Mouse (Mus musculus) B cell, adult 62 days (primary cell): ENCODE measurements around the gene Zfp790. TPM values are rescaled to one million over a fixed set of nuclear protein-coding genes. Genes with fewer than 3 reads are reported as not detected.

Experiments used
- total RNA-seq: library from RNA; stranded (reverse); gene quantifications from 4 replicates; pipeline ENCODE4 v1.2.4, GENCODE M21; 2023

The Zfp790 gene
- 9.1 to 11.9 TPM (median 10.4 TPM) in 4 replicates for total RNA-seq

GRCm38 (mm10) chr7:29815910-29816429 lies at the start of gene Zfp790:
TSS of gene Zfp790 (plus strand) at chr7:29816114.

GRCm38 (mm10) chr7:29768090-29768900 lies 47.6 kb upstream of the Zfp790 start, which contains the start of gene Zfp84:
TSS of gene Zfp84 (plus strand) at chr7:29768552.

GRCm38 (mm10) chr7:29783871-29784551 lies 31.9 kb upstream of the Zfp790 start, which contains the start of gene Zfp30:
TSS of gene Zfp30 (plus strand) at chr7:29783998.

GRCm38 (mm10) chr7:29853219-29853842 lies 37.4 kb downstream of the Zfp790 start, which contains the start of gene Zfp940:
TSS of gene Zfp940 (minus strand) at chr7:29853669.

GRCm38 (mm10) chr7:29859532-29860517 lies 43.9 kb downstream of the Zfp790 start, which contains the start of gene Zfp420:
TSS of gene Zfp420 (plus strand) at chr7:29859979.

Other genes starting within 250 kb of the Zfp790 start
- 0.39 TPM in 1 of 4 replicates, not detected in the others for gene Catsperg2, start 89.1 kb upstream of the Zfp790 start, total RNA-seq
- 16.7 to 19.0 TPM (median 18.4 TPM) in 4 replicates for gene Zfp84, start 47.6 kb upstream of the Zfp790 start, total RNA-seq
- gene Zfp30, start 32.1 kb upstream of the Zfp790 start, total RNA-seq, result 0.49 to 0.76 TPM (median 0.56 TPM) in 4 replicates
- 3.8 to 4.8 TPM (median 4.7 TPM) in 4 replicates for gene Zfp940, start 37.6 kb downstream of the Zfp790 start, total RNA-seq
- gene Zfp420, start 43.9 kb downstream of the Zfp790 start, total RNA-seq, result 11.6 to 16.9 TPM (median 15.0 TPM) in 4 replicates
- gene Zfp27, start 90.5 kb downstream of the Zfp790 start, total RNA-seq, result 7.7 to 11.1 TPM (median 10.1 TPM) in 4 replicates
- gene Zfp383, start 92.1 kb downstream of the Zfp790 start, total RNA-seq, result 2.9 to 5.3 TPM (median 4.5 TPM) in 4 replicates
- 8.1 to 11.9 TPM (median 10.2 TPM) in 4 replicates for gene Zfp74, start 138.0 kb downstream of the Zfp790 start, total RNA-seq
- gene Zfp568, start 167.8 kb downstream of the Zfp790 start, total RNA-seq, result 21.7 to 29.4 TPM (median 24.5 TPM) in 4 replicates
- gene Zfp14, start 235.3 kb downstream of the Zfp790 start, total RNA-seq, result 2.8 to 4.2 TPM (median 2.9 TPM) in 4 replicates